Mouse (Mus musculus) heart, adult 2 months (tissue): ENCODE data around the gene Mapre3.

Source experiments
- CTCF ChIP-seq: fragments of 200-600 bp; IDR thresholded peaks from 2 replicates; pipeline ENCODE4 v1.8.1; 2022; ENCODE audit warnings: antibody characterized with exemption, mild to moderate bottlenecking, moderate library complexity
- EP300 ChIP-seq: fragments of 200-500 bp; IDR thresholded peaks from 2 replicates; pipeline ENCODE4 v1.6.1; 2011; ENCODE audit warnings: low read depth, low read length, control low read depth; ENCODE audit not compliant: insufficient read depth
- POLR2A ChIP-seq: fragments of 200-500 bp; IDR thresholded peaks from 2 replicates; pipeline ENCODE4 v1.6.1; 2011; ENCODE audit warnings: mild to moderate bottlenecking, low read depth, low read length, control low read depth; ENCODE audit not compliant: insufficient read depth

- TF ChIP-seq CTCF (no peak), EP300 (no peak), POLR2A (no peak)
Measured at GRCm38 (mm10) chr5:30825166-30825565, 10.7 kb downstream of the Mapre3 start.
